Mouse (Mus musculus): ENCODE data around the gene Dtnb. TPM values are rescaled to one million over a fixed set of nuclear protein-coding genes. Genes with fewer than 3 reads are reported as not detected.

Dtnb gene
- polyA plus RNA-seq, 1 experiment from 2014 or later: 12.6 TPM

DNA sequence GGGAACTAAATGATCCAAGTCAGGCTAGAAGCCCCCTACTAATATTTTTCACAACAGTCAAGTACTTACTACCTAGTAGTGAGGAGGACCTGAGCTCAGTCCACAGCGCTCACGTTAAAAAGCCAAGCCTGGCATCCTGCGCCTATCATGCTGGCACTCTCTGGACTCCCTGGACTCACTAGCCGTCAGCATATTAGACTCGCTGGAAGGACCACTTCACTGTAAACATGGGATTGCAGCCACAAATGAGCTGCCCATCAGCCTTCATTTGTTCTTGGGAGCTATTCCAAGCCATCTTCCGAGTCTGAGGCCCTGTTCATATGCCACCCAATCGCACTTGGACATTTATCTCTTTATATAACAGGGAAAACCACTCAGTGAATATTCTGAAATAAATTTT lies 31.3 kb upstream of the Dtnb start:
- H3K4me2 ChIP-seq (replicated peaks; ENCODE audit: low read depth): no peak overlapping the region
- no peaks in the 10 kb centered on the region for H3K9me3 ChIP-seq (ENCODE audit: control insufficient read depth, low read length)
- WGBS: 85% methylated on average over 7 of the region's 7 CpGs
- no peak overlapping the region for H3K27ac ChIP-seq (replicated peaks)
- no peaks in the 10 kb centered on the region for H3K4me1 ChIP-seq (replicated peaks; ENCODE audit: control insufficient read depth, insufficient read depth)
- no peak overlapping the region for H3K4me3 ChIP-seq (ENCODE audit: low read depth, low read length)
- ATAC-seq (ENCODE audit: low FRiP score, low TSS enrichment) (no peak), DNase-seq (ENCODE audit: low spot score) (no peak)
- TF ChIP-seq CTCF (IDR thresholded peaks at IDR 0.05; ENCODE audit: low read depth): no peak
- no peak for TF ChIP-seq EP300 (optimal IDR thresholded peaks at IDR 0.05)
- H3K27me3 ChIP-seq (ENCODE audit: control insufficient read depth, insufficient read depth, low read length): no peaks in the 10 kb centered on the region
- H3K9ac ChIP-seq (ENCODE audit: low read length): no peak overlapping the region
- H3K36me3 ChIP-seq (ENCODE audit: control insufficient read depth, insufficient read depth, low read length): no peaks in the 10 kb centered on the region

GRCm38 (mm10) chr12:3545451-3545850 lies 26.7 kb upstream of the Dtnb start:
- ATAC-seq (ENCODE audit: low FRiP score, low TSS enrichment) (no peak), DNase-seq (ENCODE audit: low spot score) (no peak)
- no peaks in the 10 kb centered on the region for H3K4me1 ChIP-seq (replicated peaks; ENCODE audit: control insufficient read depth, insufficient read depth)
- WGBS: 82% methylated on average over 3 of the region's 3 CpGs
- no peak overlapping the region for H3K27ac ChIP-seq (replicated peaks)
- no peak overlapping the region for H3K4me2 ChIP-seq (replicated peaks; ENCODE audit: low read depth)
- no peaks in the 10 kb centered on the region for H3K27me3 ChIP-seq (ENCODE audit: control insufficient read depth, insufficient read depth, low read length)
- no peaks in the 10 kb centered on the region for H3K9me3 ChIP-seq (ENCODE audit: control insufficient read depth, low read length)
- H3K9ac ChIP-seq (ENCODE audit: low read length): no peak overlapping the region
- no peak overlapping the region for H3K4me3 ChIP-seq (ENCODE audit: low read depth, low read length)
- TF ChIP-seq EP300 (optimal IDR thresholded peaks at IDR 0.05) (no peak), CTCF (IDR thresholded peaks at IDR 0.05; ENCODE audit: low read depth) (no peak)
- H3K36me3 ChIP-seq (ENCODE audit: control insufficient read depth, insufficient read depth, low read length): no peaks in the 10 kb centered on the region

DNA sequence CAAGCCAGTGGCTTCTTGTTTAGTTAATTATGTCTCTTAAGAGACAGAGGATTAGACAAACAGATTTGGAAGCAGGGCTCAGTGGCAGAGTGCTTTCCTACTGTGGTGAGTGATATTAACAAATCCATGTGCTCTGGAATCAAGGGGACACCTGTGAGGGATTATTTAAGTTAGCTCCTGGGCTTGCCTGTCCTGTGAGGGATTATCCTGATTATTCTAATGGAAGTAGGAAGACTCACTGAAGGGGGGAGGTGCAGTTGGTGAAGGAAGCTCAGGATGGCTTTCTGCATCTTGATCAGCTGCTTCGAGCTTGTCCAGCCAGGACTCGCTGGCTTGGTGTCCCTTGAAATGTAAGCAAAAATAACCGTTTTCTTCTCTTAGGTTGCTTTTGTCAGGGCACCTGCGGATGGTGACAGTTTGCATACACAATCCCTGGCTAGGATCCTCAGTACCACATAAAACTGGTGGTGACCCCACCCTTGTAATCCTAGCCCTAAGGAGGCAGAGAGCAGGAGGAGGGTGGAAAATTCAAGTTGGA lies 26.0 kb upstream of the Dtnb start:
- Histone ChIP-seq H3K4me3 (ENCODE audit: low read depth, low read length) (no peak overlapping the region), H3K27ac (replicated peaks) (no peak overlapping the region), H3K36me3 (ENCODE audit: control insufficient read depth, insufficient read depth, low read length) (no peaks in the 10 kb centered on the region), H3K4me2 (replicated peaks; ENCODE audit: low read depth) (no peak overlapping the region), H3K9ac (ENCODE audit: low read length) (no peak overlapping the region), H3K27me3 (ENCODE audit: control insufficient read depth, insufficient read depth, low read length) (no peaks in the 10 kb centered on the region), H3K9me3 (ENCODE audit: control insufficient read depth, low read length) (no peaks in the 10 kb centered on the region), H3K4me1 (replicated peaks; ENCODE audit: control insufficient read depth, insufficient read depth) (no peaks in the 10 kb centered on the region)
- no peak for ATAC-seq (ENCODE audit: low FRiP score, low TSS enrichment)
- TF ChIP-seq CTCF (IDR thresholded peaks at IDR 0.05; ENCODE audit: low read depth): no peak
- TF ChIP-seq EP300 (optimal IDR thresholded peaks at IDR 0.05): no peak
- DNase-seq (ENCODE audit: low spot score): no peak
- WGBS: 33% methylated on average over 4 of the region's 4 CpGs

GRCm38 (mm10) chr12:3546781-3547180 lies 25.4 kb upstream of the Dtnb start:
- Histone ChIP-seq H3K4me2 (replicated peaks; ENCODE audit: low read depth) (no peak overlapping the region), H3K36me3 (ENCODE audit: control insufficient read depth, insufficient read depth, low read length) (no peaks in the 10 kb centered on the region), H3K9ac (ENCODE audit: low read length) (no peak overlapping the region), H3K9me3 (ENCODE audit: control insufficient read depth, low read length) (no peaks in the 10 kb centered on the region), H3K27ac (replicated peaks) (no peak overlapping the region), H3K4me3 (ENCODE audit: low read depth, low read length) (no peak overlapping the region), H3K27me3 (ENCODE audit: control insufficient read depth, insufficient read depth, low read length) (no peaks in the 10 kb centered on the region), H3K4me1 (replicated peaks; ENCODE audit: control insufficient read depth, insufficient read depth) (no peaks in the 10 kb centered on the region)
- TF ChIP-seq EP300 (optimal IDR thresholded peaks at IDR 0.05) (no peak), CTCF (IDR thresholded peaks at IDR 0.05; ENCODE audit: low read depth) (no peak)
- DNase-seq (ENCODE audit: low spot score): no peak
- 51% methylated on average over 6 of the region's 6 CpGs for WGBS
- no peak for ATAC-seq (ENCODE audit: low FRiP score, low TSS enrichment)

- no peak overlapping the region for H3K4me3 ChIP-seq (ENCODE audit: low read depth, low read length)
- H3K27me3 ChIP-seq (ENCODE audit: control insufficient read depth, insufficient read depth, low read length): no peaks in the 10 kb centered on the region
- no peak overlapping the region for H3K27ac ChIP-seq (replicated peaks)
- no peak for ATAC-seq (ENCODE audit: low FRiP score, low TSS enrichment)
- WGBS: 43% methylated on average over 4 of the region's 4 CpGs
- H3K4me1 ChIP-seq (replicated peaks; ENCODE audit: control insufficient read depth, insufficient read depth): no peaks in the 10 kb centered on the region
- no peak for DNase-seq (ENCODE audit: low spot score)
- H3K9ac ChIP-seq (ENCODE audit: low read length): no peak overlapping the region
- H3K36me3 ChIP-seq (ENCODE audit: control insufficient read depth, insufficient read depth, low read length): no peaks in the 10 kb centered on the region
- H3K4me2 ChIP-seq (replicated peaks; ENCODE audit: low read depth): no peak overlapping the region
- TF ChIP-seq EP300 (optimal IDR thresholded peaks at IDR 0.05) (no peak), CTCF (IDR thresholded peaks at IDR 0.05; ENCODE audit: low read depth) (no peak)
- no peaks in the 10 kb centered on the region for H3K9me3 ChIP-seq (ENCODE audit: control insufficient read depth, low read length)
Measured at GRCm38 (mm10) chr12:3547506-3547905, 24.7 kb upstream of the Dtnb start.

DNA sequence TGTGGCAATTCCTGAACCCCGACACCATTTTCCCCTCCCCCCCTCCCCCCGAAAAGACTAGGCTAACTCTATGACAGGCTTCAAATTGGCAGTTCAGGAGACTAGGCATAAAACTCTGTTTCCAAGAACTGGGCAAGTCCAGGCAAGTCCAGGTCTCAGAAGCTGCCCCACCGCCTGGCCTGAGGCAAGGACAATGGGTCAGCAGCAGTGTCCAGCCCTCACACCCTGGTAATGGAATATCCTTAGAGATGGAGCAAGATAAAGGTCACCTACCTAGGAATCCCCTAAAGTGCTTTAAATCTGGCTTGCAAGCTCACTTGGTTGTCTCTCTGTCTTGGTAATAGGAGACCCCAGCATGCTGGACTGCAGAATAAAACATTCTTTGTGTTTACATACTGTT lies 24.3 kb upstream of the Dtnb start:
- H3K27ac ChIP-seq (replicated peaks): no peak overlapping the region

More for the DNA sequence above, 24.3 kb upstream of the Dtnb start:
- no peak for ATAC-seq (ENCODE audit: low FRiP score, low TSS enrichment)
- Histone ChIP-seq H3K36me3 (ENCODE audit: control insufficient read depth, insufficient read depth, low read length) (no peaks in the 10 kb centered on the region), H3K4me1 (replicated peaks; ENCODE audit: control insufficient read depth, insufficient read depth) (no peaks in the 10 kb centered on the region), H3K4me2 (replicated peaks; ENCODE audit: low read depth) (no peak overlapping the region), H3K9ac (ENCODE audit: low read length) (no peak overlapping the region), H3K4me3 (ENCODE audit: low read depth, low read length) (no peak overlapping the region), H3K9me3 (ENCODE audit: control insufficient read depth, low read length) (no peaks in the 10 kb centered on the region), H3K27me3 (ENCODE audit: control insufficient read depth, insufficient read depth, low read length) (no peaks in the 10 kb centered on the region)
- TF ChIP-seq EP300 (optimal IDR thresholded peaks at IDR 0.05) (no peak), CTCF (IDR thresholded peaks at IDR 0.05; ENCODE audit: low read depth) (no peak)
- WGBS: 60% methylated on average over 3 of the region's 3 CpGs
- no peak for DNase-seq (ENCODE audit: low spot score)

All from stomach, postnatal 0 days (tissue).